1 mouse cellular context compared by ENCODE assay signal in genomic region chr4:99193810-99194582, GRCm38 (mm10).
A peak's percentile ranks its signal among the peaks of the same experiment; 100 is the strongest.
TF ChIP-seq lines count a peak whose summit lies in the region.

Atg4c (plus strand) TSS chr4:99193934.

TF ChIP-seq in MEL, 35 proteins besides CTCF, POLR2A, EP300 and RAD21 (continued from another document):
- TF ChIP-seq ZKSCAN1 (IDR thresholded peaks at IDR 0.05; ENCODE audit: low read depth, low read length) (no peak), SMC3 (IDR thresholded peaks at IDR 0.05; ENCODE audit: low read depth, low read length) (no peak), BHLHE40 (IDR thresholded peaks at IDR 0.05; ENCODE audit: borderline replicate concordance, low read depth, low read length) (no peak), ETS1 (IDR thresholded peaks at IDR 0.05; ENCODE audit: low read depth, low read length) (peak; percentile 7; the same call in 1 of the 2 replicates), TCF12 (IDR thresholded peaks at IDR 0.05; ENCODE audit: low read depth, low read length) (peak; percentile 44), NELFE (IDR thresholded peaks at IDR 0.05; ENCODE audit: low read depth, low read length) (peak; percentile 77), MAX (IDR thresholded peaks at IDR 0.05; ENCODE audit: low read length) (no peak; the same call in 1 of the 2 replicates), UBTF (IDR thresholded peaks at IDR 0.05; ENCODE audit: borderline replicate concordance, insufficient read depth, low read depth, low read length) (no peak)
